Mouse (Mus musculus) heart, embryonic 13.5 days (tissue): ENCODE results near the gene Ank3. TPM values are rescaled to one million over a fixed set of nuclear protein-coding genes. Genes with fewer than 3 reads are reported as not detected.

Source experiments
- ATAC-seq: fragments of 200-750 bp; cut with Nextera tagmentation; 2 replicates; pipeline ENCODE4 v1.8.0; 2017; ENCODE audit warnings: moderate TSS enrichment; ENCODE audit not compliant: insufficient number of reproducible peaks, low FRiP score, low TSS enrichment; ENCODE audit errors: extremely low read depth
- H3K27ac ChIP-seq: fragments of 300-500 bp; sonication (generic); replicated peaks from 2 replicates; pipeline ENCODE4 v1.5.1; 2015; ENCODE audit warnings: moderate library complexity, mild to moderate bottlenecking, inconsistent platforms
- H3K27me3 ChIP-seq: fragments of 300-500 bp; sonication (generic); replicated peaks from 2 replicates; pipeline ENCODE4 v1.6.1; 2015; ENCODE audit warnings: mild to moderate bottlenecking, inconsistent platforms
- H3K36me3 ChIP-seq: fragments of 300-500 bp; sonication (generic); 2 replicates; pipeline ENCODE4 v1.6.1; 2015; ENCODE audit warnings: mild to moderate bottlenecking, inconsistent platforms
- H3K4me1 ChIP-seq: fragments of 300-500 bp; sonication (generic); 2 replicates; pipeline ENCODE4 v1.6.1; 2015; ENCODE audit warnings: inconsistent platforms
- H3K4me2 ChIP-seq: fragments of 300-500 bp; sonication (generic); 2 replicates; pipeline ENCODE4 v1.6.1; 2015; ENCODE audit warnings: inconsistent platforms, mild to moderate bottlenecking, moderate library complexity
- H3K4me3 ChIP-seq: fragments of 300-500 bp; sonication (generic); 2 replicates; pipeline ENCODE4 v1.5.1; 2015; ENCODE audit warnings: moderate library complexity, mild to moderate bottlenecking, inconsistent platforms
- H3K9ac ChIP-seq: fragments of 300-500 bp; sonication (generic); 2 replicates; pipeline ENCODE4 v1.6.1; 2015; ENCODE audit warnings: inconsistent platforms, mild to moderate bottlenecking, moderate library complexity
- H3K9me3 ChIP-seq: fragments of 300-500 bp; sonication (generic); 2 replicates; pipeline ENCODE4 v1.6.1; 2016; ENCODE audit warnings: inconsistent platforms
- WGBS: fragments of 180-500 bp; shearing (Covaris S2); methylation state at CpG from one replicate; pipeline ENCODE4 v1.1.7; 2015; ENCODE audit warnings: mixed read lengths; 5-methylcytosine and 5-hydroxymethylcytosine counted together
- polyA plus RNA-seq: library from polyadenylated mRNA; unstranded; fragments of >200 nt; fragmentation: Nextera tagmentation; extraction: Ambion mirVana; gene quantifications from 2 replicates; pipeline ENCODE4 v1.2.1, GENCODE M21; 2015

The Ank3 gene
- polyA plus RNA-seq, 1 experiment from 2014 or later: 30.8 TPM

DNA sequence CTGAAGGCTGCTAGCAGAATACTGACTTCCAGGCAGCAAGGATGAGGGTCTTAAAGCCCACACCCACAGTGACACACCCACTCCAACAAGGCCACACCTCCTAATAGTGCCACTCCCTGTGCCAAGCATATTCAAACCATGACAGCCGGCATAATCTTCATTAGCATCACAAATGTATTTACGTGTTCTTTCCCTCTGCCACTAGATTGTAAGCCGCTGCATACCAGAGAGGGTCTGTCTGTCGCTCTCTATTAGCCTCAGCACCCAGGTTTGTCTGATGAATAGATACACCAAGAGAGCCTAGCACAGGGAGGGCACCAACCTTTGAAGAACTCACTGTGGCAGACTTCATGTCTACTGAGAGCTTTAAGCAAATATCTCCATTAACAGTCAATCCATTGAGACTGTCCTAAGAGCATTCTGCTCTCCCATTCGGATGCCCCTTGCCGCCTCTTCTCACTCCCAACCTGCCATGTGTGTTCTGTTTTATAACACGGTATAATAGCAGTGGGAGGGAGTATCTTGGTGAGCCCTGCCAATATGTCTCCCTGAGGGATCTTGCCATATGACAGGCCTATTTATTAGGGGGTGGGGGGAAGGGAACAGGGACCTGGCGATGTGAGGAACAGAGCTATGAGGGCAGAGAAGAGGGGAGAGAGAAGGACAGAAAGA lies 668.1 kb downstream of the Ank3 start:
- Histone ChIP-seq H3K4me3 (no peak overlapping the region), H3K4me2 (no peak overlapping the region), H3K36me3 (no peaks in the 10 kb centered on the region), H3K9me3 (peaks cover 4% of the 10 kb centered on the region), H3K27me3 (peaks cover 3% of the 10 kb centered on the region; the same call in 1 of the 2 replicates), H3K27ac (no peak overlapping the region), H3K9ac (no peak overlapping the region), H3K4me1 (no peaks in the 10 kb centered on the region)
- no peak for ATAC-seq
- WGBS: 65% methylated on average over 8 of the region's 8 CpGs

DNA sequence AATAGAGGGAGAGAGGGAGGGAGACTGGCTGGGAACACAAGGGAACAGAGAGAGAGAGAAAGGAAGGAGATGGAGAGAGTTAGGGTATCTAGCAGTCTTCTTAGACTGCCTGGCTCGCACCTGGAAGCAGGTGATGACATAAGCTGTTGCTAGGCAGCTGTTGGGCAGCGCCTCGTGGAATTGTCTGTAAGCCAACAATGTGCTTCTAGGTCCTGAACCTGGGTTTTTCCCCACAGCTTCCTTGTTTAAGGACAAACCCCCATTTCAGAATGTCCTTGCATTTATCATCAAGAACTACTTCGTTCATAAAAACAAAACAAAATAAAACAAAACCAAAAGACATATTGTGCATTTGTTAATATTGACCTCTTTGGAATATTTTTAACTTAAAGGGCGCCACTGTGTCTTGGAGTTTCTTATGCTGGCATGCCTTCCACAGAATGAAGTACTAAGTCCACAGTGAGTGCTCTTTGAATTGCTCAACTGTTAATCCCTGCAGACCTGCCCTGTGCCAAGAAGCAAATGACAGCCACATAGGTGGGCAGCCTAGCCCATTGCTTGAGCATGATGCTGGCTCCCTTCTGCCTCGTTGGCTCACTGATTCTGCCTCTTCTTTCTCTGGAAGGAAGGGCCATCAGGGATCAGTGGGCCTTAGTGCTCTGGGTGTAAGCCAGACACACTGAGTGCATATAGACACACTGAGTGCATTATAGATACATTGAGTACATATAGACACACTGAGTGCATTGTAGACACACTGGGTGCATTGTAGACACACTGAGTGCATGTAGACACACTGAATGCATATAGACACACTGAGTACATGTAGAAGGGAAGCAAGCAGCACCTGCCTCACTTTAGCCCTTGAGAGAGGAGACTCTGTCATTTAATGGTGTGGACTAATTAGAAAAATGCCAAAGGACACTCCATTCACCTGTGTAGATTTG lies 668.9 kb downstream of the Ank3 start:
- 46% methylated on average over 6 of the region's 6 CpGs for WGBS
- Histone ChIP-seq H3K27ac (no peak overlapping the region), H3K9ac (no peak overlapping the region)

DNA sequence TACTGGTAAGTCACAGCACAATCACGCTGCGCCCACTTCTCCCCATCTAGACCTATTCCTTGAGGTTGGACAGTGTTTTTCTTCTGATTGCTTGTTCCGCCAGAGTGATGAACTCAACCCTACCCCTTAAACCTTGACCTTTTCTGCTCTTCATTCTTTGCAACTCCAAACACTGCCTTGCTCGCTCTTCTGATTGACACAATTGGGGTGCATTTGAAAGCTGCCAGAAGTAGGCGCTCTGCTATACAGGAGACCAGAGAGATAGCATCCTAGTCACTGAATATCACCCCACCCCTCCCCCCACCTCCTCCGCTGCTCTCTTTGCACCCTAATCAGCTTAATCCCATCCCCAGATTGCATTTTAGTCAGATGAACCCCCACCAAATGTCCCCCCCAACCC lies 670.7 kb downstream of the Ank3 start:
- 48% methylated on average over 6 of the region's 6 CpGs for WGBS
- no peak for ATAC-seq
- H3K27ac ChIP-seq: no peak overlapping the region

More for the DNA sequence above, 668.9 kb downstream of the Ank3 start:
- Histone ChIP-seq H3K4me1 (no peaks in the 10 kb centered on the region), H3K9me3 (peaks cover 4% of the 10 kb centered on the region; the same call in 1 of the 2 replicates), H3K27me3 (peaks cover 3% of the 10 kb centered on the region; the same call in 1 of the 2 replicates), H3K4me2 (no peak overlapping the region), H3K36me3 (no peaks in the 10 kb centered on the region), H3K4me3 (no peak overlapping the region)
- ATAC-seq: no peak

DNA sequence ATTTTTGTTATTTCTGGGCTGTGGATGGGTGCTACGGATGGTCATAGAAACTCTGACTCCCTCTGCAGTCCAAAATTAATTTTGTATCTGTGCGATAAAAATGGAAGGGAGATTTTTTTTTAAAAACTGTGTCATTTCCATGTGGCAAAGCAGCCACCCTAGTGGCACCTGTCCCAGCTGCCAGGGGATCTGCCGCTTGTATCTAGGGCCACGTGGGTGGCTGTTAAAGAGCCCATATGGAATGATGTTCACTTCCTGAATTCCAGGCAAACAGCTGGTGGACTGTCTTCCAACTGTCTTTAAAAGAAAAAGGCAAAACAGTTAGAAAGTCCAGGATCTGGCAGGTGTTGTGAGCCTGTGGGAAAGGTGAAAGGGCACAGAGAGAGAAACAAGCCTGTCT lies 672.8 kb downstream of the Ank3 start:
- no peak for ATAC-seq
- Histone ChIP-seq H3K9me3 (peaks cover 4% of the 10 kb centered on the region; the same call in 1 of the 2 replicates), H3K27me3 (peaks cover 3% of the 10 kb centered on the region; the same call in 1 of the 2 replicates), H3K4me3 (no peak overlapping the region), H3K4me2 (no peak overlapping the region), H3K4me1 (no peaks in the 10 kb centered on the region), H3K27ac (no peak overlapping the region), H3K36me3 (no peaks in the 10 kb centered on the region), H3K9ac (no peak overlapping the region)
- WGBS: 82% methylated on average over 4 of the region's 4 CpGs

More for the DNA sequence above, 670.7 kb downstream of the Ank3 start:
- Histone ChIP-seq H3K36me3 (no peaks in the 10 kb centered on the region), H3K4me2 (no peak overlapping the region), H3K9ac (no peak overlapping the region), H3K4me1 (no peaks in the 10 kb centered on the region), H3K4me3 (no peak overlapping the region), H3K9me3 (peaks cover 4% of the 10 kb centered on the region; the same call in 1 of the 2 replicates), H3K27me3 (peaks cover 3% of the 10 kb centered on the region; the same call in 1 of the 2 replicates)

Other genes starting within 250 kb of the Ank3 start
- gene Rhobtb1, start 247.3 kb upstream of the Ank3 start, polyA plus RNA-seq: 29.2 and 30.9 TPM in 2 replicates
- gene A930033H14Rik, start 185.7 kb upstream of the Ank3 start, polyA plus RNA-seq: 1.6 TPM in 2 replicates
- 344 and 384 TPM in 2 replicates for gene Cdk1, start 45.8 kb upstream of the Ank3 start, polyA plus RNA-seq